Mouse (Mus musculus): Measurements from ENCODE around the gene Tra2a. TPM values are rescaled to one million over a fixed set of nuclear protein-coding genes. Genes with fewer than 3 reads are reported as not detected.

Gene Tra2a
- total and polyA plus RNA-seq, 3 experiments, result 85.2 to 108 TPM; not detected in 1

DNA sequence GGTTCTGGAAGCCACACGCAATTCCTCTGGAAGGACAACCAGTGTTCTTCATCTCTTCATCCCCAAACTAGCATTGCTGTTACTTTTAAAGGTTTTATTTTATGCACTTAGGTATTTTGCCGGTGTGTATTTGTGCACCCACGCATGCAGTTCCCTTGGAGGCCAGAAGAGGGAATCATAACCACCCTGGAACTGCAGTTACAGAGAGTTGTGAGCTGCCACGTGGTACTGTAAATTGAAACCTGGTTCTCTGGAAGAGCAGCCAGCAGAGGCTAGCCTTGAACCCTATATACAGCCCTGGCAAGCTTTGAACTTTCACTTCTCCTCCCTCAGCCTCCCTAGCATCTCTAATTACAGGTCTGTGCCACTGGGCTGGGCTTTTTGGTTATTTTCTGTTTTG, 30.5 kb downstream of the Tra2a start:
- Histone ChIP-seq H3K9ac (ENCODE audit: control insufficient read depth, low read depth, low read length, poor library complexity, severe bottlenecking) (peak overlapping the region; percentile 25; the same call in 1 of the 2 replicates), H3K27me3 (ENCODE audit: control insufficient read depth in 1 of 2, insufficient read depth in 2 of 2, low read length in 2 of 2) (no peaks in the 10 kb centered on the region), H3K79me2 (ENCODE audit: control insufficient read depth, insufficient read depth, low read length, poor library complexity) (no peaks in the 10 kb centered on the region), H3K9me3 (replicated peaks; ENCODE audit: insufficient read depth, low read length) (no peaks in the 10 kb centered on the region), H3K4me1 (ENCODE audit: control insufficient read depth in 1 of 2, insufficient read depth in 2 of 2, low read length in 2 of 2) (peaks cover 0 to 4% of the 10 kb centered on the region in 2 experiments; a peak in 2 of 4 replicates), H3K27ac (ENCODE audit: control insufficient read depth, low read depth, low read length) (no peak overlapping the region), H3K4me3 (ENCODE audit: control insufficient read depth in 1 of 2, insufficient read depth in 1 of 2, low read depth in 2 of 2, low read length in 2 of 2) (peak overlapping the region in 1 of 2 experiments; percentile 10; a peak in 1 of 4 replicates), H3K36me3 (ENCODE audit: control insufficient read depth in 1 of 2, insufficient read depth in 2 of 2, low read length in 2 of 2) (no peaks in the 10 kb centered on the region)
- DNase-seq (ENCODE audit: low read depth, low spot score), result peak; percentile 85
- TF ChIP-seq SMC3 (IDR thresholded peaks at IDR 0.05; ENCODE audit: low read depth, low read length) (peak; percentile 74), TAL1 (IDR thresholded peaks at IDR 0.05; ENCODE audit: low read length) (no peak), MAX (IDR thresholded peaks at IDR 0.05; ENCODE audit: low read length) (peak; percentile 93), RAD21 (IDR thresholded peaks at IDR 0.05; ENCODE audit: low read depth, low read length) (peak; percentile 56), MXI1 (IDR thresholded peaks at IDR 0.05; ENCODE audit: low read depth, low read length) (peak; percentile 89), CTCF (IDR thresholded peaks at IDR 0.05 in 2 of 3, conservative IDR thresholded peaks at IDR 0.05 in 1 of 3; ENCODE audit: control insufficient read depth in 1 of 3, insufficient read depth in 1 of 3, low read depth in 2 of 3, low read length in 3 of 3, poor library complexity in 1 of 3, severe bottlenecking in 1 of 3) (peak; percentile 53 to 79 (median 76)), MYC (IDR thresholded peaks at IDR 0.05; ENCODE audit: low read depth, low read length) (peak; percentile 97), CHD2 (IDR thresholded peaks at IDR 0.05; ENCODE audit: low read length) (no peak), USF1 (IDR thresholded peaks at IDR 0.05; ENCODE audit: low read depth, low read length) (peak; percentile 85), SIN3A (IDR thresholded peaks at IDR 0.05; ENCODE audit: low read length) (peak; percentile 63)

DNA sequence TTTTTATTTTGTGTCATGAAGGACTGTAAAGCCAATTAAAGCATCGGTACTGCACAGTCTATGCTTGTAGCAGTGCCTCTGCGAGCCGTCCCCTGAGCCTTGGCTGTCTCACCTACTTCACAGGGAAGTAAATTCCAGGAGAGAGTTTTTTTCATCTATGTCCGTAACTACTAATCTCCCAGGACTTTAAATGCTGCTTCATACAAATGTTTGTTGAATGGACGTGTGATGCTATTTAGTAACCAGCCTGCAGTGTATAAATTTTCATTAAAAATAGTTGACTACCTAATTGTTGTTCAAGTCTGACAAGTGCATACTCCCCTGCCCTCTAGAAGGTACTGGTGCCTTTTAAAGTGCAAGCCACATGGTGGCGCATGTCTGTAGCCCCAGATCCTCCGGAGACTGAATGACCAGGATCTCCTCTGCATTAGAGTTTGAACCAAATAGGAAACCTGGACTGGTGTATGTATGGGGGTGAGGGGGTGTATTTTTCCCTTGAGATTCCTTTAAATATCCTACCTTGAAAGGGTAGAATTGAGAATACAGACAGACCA, 35.6 kb downstream of the Tra2a start:
- H3K36me3 ChIP-seq (ENCODE audit: control insufficient read depth in 1 of 2, insufficient read depth in 2 of 2, low read length in 2 of 2), result no peaks in the 10 kb centered on the region

GRCm38 (mm10) chr6:49227184-49227735, 36.6 kb downstream of the Tra2a start:
- Histone ChIP-seq H3K79me2 (ENCODE audit: control insufficient read depth, insufficient read depth, low read length, poor library complexity) (no peaks in the 10 kb centered on the region), H3K4me3 (ENCODE audit: control insufficient read depth in 1 of 2, insufficient read depth in 1 of 2, low read depth in 2 of 2, low read length in 2 of 2) (no peak overlapping the region), H3K4me1 (ENCODE audit: control insufficient read depth in 1 of 2, insufficient read depth in 2 of 2, low read length in 2 of 2) (no peaks in the 10 kb centered on the region), H3K27me3 (ENCODE audit: control insufficient read depth in 1 of 2, insufficient read depth in 2 of 2, low read length in 2 of 2) (peaks cover 2 to 3% of the 10 kb centered on the region in 2 experiments; a peak in 2 of 4 replicates), H3K9ac (ENCODE audit: control insufficient read depth, low read depth, low read length, poor library complexity, severe bottlenecking) (no peak overlapping the region), H3K36me3 (ENCODE audit: control insufficient read depth in 1 of 2, insufficient read depth in 2 of 2, low read length in 2 of 2) (no peaks in the 10 kb centered on the region), H3K9me3 (replicated peaks; ENCODE audit: insufficient read depth, low read length) (no peaks in the 10 kb centered on the region), H3K27ac (ENCODE audit: control insufficient read depth, low read depth, low read length) (no peak overlapping the region)
- TF ChIP-seq BHLHE40 (IDR thresholded peaks at IDR 0.05; ENCODE audit: borderline replicate concordance, low read depth, low read length) (no peak), SMC3 (IDR thresholded peaks at IDR 0.05; ENCODE audit: low read depth, low read length) (peak; percentile 42), CTCF (IDR thresholded peaks at IDR 0.05 in 2 of 3, conservative IDR thresholded peaks at IDR 0.05 in 1 of 3; ENCODE audit: control insufficient read depth in 1 of 3, insufficient read depth in 1 of 3, low read depth in 2 of 3, low read length in 3 of 3, poor library complexity in 1 of 3, severe bottlenecking in 1 of 3) (peak in 2 of 3 experiments; percentile 43 to 45; a peak in 3 of 6 replicates)
- DNase-seq (ENCODE audit: low read depth, low spot score), result peak; percentile 55

More for the DNA sequence above, 35.6 kb downstream of the Tra2a start:
- H3K4me1 ChIP-seq (ENCODE audit: control insufficient read depth in 1 of 2, insufficient read depth in 2 of 2, low read length in 2 of 2), result no peaks in the 10 kb centered on the region; a peak in 1 of 4 replicates
- H3K27ac ChIP-seq (ENCODE audit: control insufficient read depth, low read depth, low read length), result no peak overlapping the region
- TF ChIP-seq CTCF (IDR thresholded peaks at IDR 0.05 in 2 of 3, conservative IDR thresholded peaks at IDR 0.05 in 1 of 3; ENCODE audit: control insufficient read depth in 1 of 3, insufficient read depth in 1 of 3, low read depth in 2 of 3, low read length in 3 of 3, poor library complexity in 1 of 3, severe bottlenecking in 1 of 3) (peak; percentile 36 to 66 (median 63); a peak in 5 of 6 replicates), ZC3H11A (IDR thresholded peaks at IDR 0.05; ENCODE audit: low read depth, low read length) (no peak), RAD21 (IDR thresholded peaks at IDR 0.05; ENCODE audit: low read depth, low read length) (peak; percentile 31), ETS1 (IDR thresholded peaks at IDR 0.05; ENCODE audit: low read depth, low read length) (no peak), MAX (IDR thresholded peaks at IDR 0.05; ENCODE audit: low read length) (no peak), SMC3 (IDR thresholded peaks at IDR 0.05; ENCODE audit: low read depth, low read length) (peak; percentile 69), MAFK (IDR thresholded peaks at IDR 0.05; ENCODE audit: borderline replicate concordance, low read depth, low read length) (no peak), NELFE (IDR thresholded peaks at IDR 0.05; ENCODE audit: low read depth, low read length) (no peak)
- peaks cover 0 to 3% of the 10 kb centered on the region in 2 experiments; a peak in 1 of 4 replicates for H3K27me3 ChIP-seq (ENCODE audit: control insufficient read depth in 1 of 2, insufficient read depth in 2 of 2, low read length in 2 of 2)
- no peak overlapping the region for H3K4me3 ChIP-seq (ENCODE audit: control insufficient read depth in 1 of 2, insufficient read depth in 1 of 2, low read depth in 2 of 2, low read length in 2 of 2)
- H3K79me2 ChIP-seq (ENCODE audit: control insufficient read depth, insufficient read depth, low read length, poor library complexity), result no peaks in the 10 kb centered on the region
- H3K9ac ChIP-seq (ENCODE audit: control insufficient read depth, low read depth, low read length, poor library complexity, severe bottlenecking), result no peak overlapping the region
- H3K9me3 ChIP-seq (replicated peaks; ENCODE audit: insufficient read depth, low read length), result no peaks in the 10 kb centered on the region
- peak; percentile 51 for DNase-seq (ENCODE audit: low read depth, low spot score)
